ENCODE assay signal across 30 mouse cellular contexts in genomic region chr7:31079670-31080069, GRCm38 (mm10). TPM values are rescaled to one million over a fixed set of nuclear protein-coding genes. Genes with fewer than 3 reads are reported as not detected.
DNase-seq lines count a peak whose midpoint lies in the region; ATAC-seq and TF ChIP-seq lines count a peak whose summit lies in the region.
"Had no signal": no experiment of that assay in that cellular context is flagged by ENCODE, and none has a peak within 500 bp of the region (broad histone marks: within the 10 kb centered on the region; RNA-seq: fewer than 3 reads in every experiment).

No protein-coding gene starts in this region.

- H3K4me3 ChIP-seq in gastrocnemius, adult 2 months, result no peak overlapping the region
- no peak overlapping the region for H3K4me3 ChIP-seq in layer of hippocampus, adult 2 months
- no peak overlapping the region for H3K4me3 ChIP-seq in liver, embryonic 16.5 days (ENCODE audit: low read depth, low read length)
- H3K4me3 ChIP-seq in liver, embryonic 12.5 days, result no peak overlapping the region
- H3K4me3 ChIP-seq: embryonic facial prominence, embryonic 13.5 days; embryonic facial prominence, embryonic 15.5 days; erythroblast, embryonic 14.5 days; forebrain, embryonic 10.5 days; forebrain, embryonic 12.5 days had no signal

- H3K27ac ChIP-seq in gastrocnemius, adult 2 months, result peak overlapping the region; percentile 95; the same call in 1 of the 2 replicates
- H3K27ac ChIP-seq in layer of hippocampus, adult 2 months, result peak overlapping the region; percentile 65; the same call in 1 of the 2 replicates
- no peak overlapping the region for H3K27ac ChIP-seq in liver, embryonic 16.5 days (ENCODE audit: low read length)
- no peak overlapping the region for H3K27ac ChIP-seq in liver, embryonic 12.5 days
- H3K27ac ChIP-seq: embryonic facial prominence, embryonic 13.5 days; embryonic facial prominence, embryonic 15.5 days; forebrain, embryonic 10.5 days; forebrain, embryonic 12.5 days had no signal

- no peak for DNase-seq in gastrocnemius, adult 2 months
- DNase-seq in gastrocnemius, postnatal 10 days, result no peak
- DNase-seq in layer of hippocampus, adult 2 months (ENCODE audit: low spot score in 2 of 2), result no peak
- no peak for DNase-seq in layer of hippocampus, adult 9-10 months (ENCODE audit: low spot score)
- DNase-seq in adipocyte (ENCODE audit: low spot score), result peak; percentile 33
- DNase-seq: adrenal gland, adult 2 months; adrenal gland, postnatal 10 days; adrenal gland, postnatal 25 days; B cell, adult 2 months; cerebellum, adult 11 months; cerebellum, adult 18-20 months; cerebellum, adult 8-10 months; cerebellum, adult 9-11 months; cerebellum, postnatal 14 days; cerebellum, postnatal 36 days; embryo, embryonic 11 days had no signal

- no peaks in the 10 kb centered on the region for H3K27me3 ChIP-seq in liver, embryonic 16.5 days (ENCODE audit: control insufficient read depth, insufficient read depth, low read depth, low read length)
- no peaks in the 10 kb centered on the region for H3K27me3 ChIP-seq in liver, embryonic 12.5 days (replicated peaks)
- H3K27me3 ChIP-seq: embryonic facial prominence, embryonic 13.5 days; embryonic facial prominence, embryonic 15.5 days; Patski had no signal

- TF ChIP-seq CTCF in gastrocnemius, adult 2 months (IDR thresholded peaks at IDR 0.05), result no peak
- no peak for TF ChIP-seq CTCF in layer of hippocampus, adult 2 months (conservative IDR thresholded peaks at IDR 0.05)

- no peaks in the 10 kb centered on the region for H3K9me3 ChIP-seq in liver, embryonic 16.5 days (replicated peaks; ENCODE audit: control insufficient read depth, low read length)
- no peaks in the 10 kb centered on the region for H3K9me3 ChIP-seq in liver, embryonic 12.5 days (replicated peaks)
- H3K9me3 ChIP-seq: embryonic facial prominence, embryonic 13.5 days; embryonic facial prominence, embryonic 15.5 days; forebrain, embryonic 10.5 days; forebrain, embryonic 12.5 days had no signal

- H3K4me1 ChIP-seq in liver, embryonic 16.5 days (ENCODE audit: control insufficient read depth, low read depth, low read length), result no peaks in the 10 kb centered on the region; the same call in 1 of the 2 replicates
- 0 out of 2 replicates have a peak, but pooled peaks cover 7% of the 10 kb centered on the region for H3K4me1 ChIP-seq in liver, embryonic 12.5 days

- H3K4me2 ChIP-seq in liver, embryonic 16.5 days (ENCODE audit: low read depth, low read length), result no peak overlapping the region
- H3K4me2 ChIP-seq in liver, embryonic 12.5 days, result no peak overlapping the region
- H3K4me2 ChIP-seq: embryonic facial prominence, embryonic 13.5 days; embryonic facial prominence, embryonic 15.5 days; forebrain, embryonic 12.5 days had no signal

- intact Hi-C loops in gastrocnemius, adult 2 months (cut with DNase I), result loop anchor here (2.0 kb wide), 2 partner anchors 15 to 21 kb away; partner anchors contain the start of gene Lgi4

- 67% methylated on average over 8 of the region's 8 CpGs for WGBS in liver, embryonic 16.5 days (ENCODE audit: insufficient replicate concordance)
- 80% methylated on average over 8 of the region's 8 CpGs for WGBS in liver, embryonic 12.5 days (ENCODE audit: insufficient replicate concordance)

- no peaks in the 10 kb centered on the region for H3K36me3 ChIP-seq in liver, embryonic 16.5 days (ENCODE audit: control insufficient read depth, insufficient read depth)
- H3K36me3 ChIP-seq in liver, embryonic 12.5 days, result no peaks in the 10 kb centered on the region
- H3K36me3 ChIP-seq: embryonic facial prominence, embryonic 13.5 days; embryonic facial prominence, embryonic 15.5 days; forebrain, embryonic 10.5 days; forebrain, embryonic 12.5 days; G1E had no signal

- no peak overlapping the region for H3K9ac ChIP-seq in liver, embryonic 16.5 days (ENCODE audit: low read depth, low read length)
- H3K9ac ChIP-seq in liver, embryonic 12.5 days, result no peak overlapping the region
- H3K9ac ChIP-seq: embryonic facial prominence, embryonic 13.5 days; embryonic facial prominence, embryonic 15.5 days; forebrain, embryonic 12.5 days had no signal

- peak; percentile 37; the same call in 1 of the 2 replicates for ATAC-seq in liver, embryonic 16.5 days (ENCODE audit: low read depth)
- ATAC-seq in liver, embryonic 12.5 days, result no peak
- ATAC-seq: activated CD4-positive, CD25-positive, alpha-beta regulatory T cell, adult 4 months; CD4-positive, CD25-positive, alpha-beta regulatory T cell, adult 4 months; forebrain, embryonic 14.5 days; Patski had no signal

RNA-seq across cellular contexts. Expression of gene Fxyd3, which starts 3.2 kb away (rescaled TPM):
- total RNA-seq in gastrocnemius, adult 2 months (2021), result 1 to 10 TPM; 1.2 to 1.4 TPM
- 1 to 10 TPM; 2.9 TPM for total RNA-seq in gastrocnemius, postnatal 10 days (2021)
- 1 to 10 TPM in 1 of 2 experiments, not detected in 1; 1.7 TPM for total RNA-seq in layer of hippocampus, adult 2 months (2021)
- polyA plus RNA-seq in liver, embryonic 16.5 days (2015; fragmentation: Nextera tagmentation; extraction: Ambion mirVana), result 0.51 and 1.1 TPM in 2 replicates
- polyA plus RNA-seq in liver, embryonic 12.5 days (2016; fragmentation: Nextera tagmentation; extraction: Ambion mirVana), result 0.67 and 0.86 TPM in 2 replicates
- total RNA-seq: CH12.LX; common myeloid progenitor, adult 5-6 weeks had no signal
- polyA plus RNA-seq: activated CD4-positive, CD25-positive, alpha-beta regulatory T cell, adult 4 months; erythroblast, embryonic 14.5 days; forebrain, embryonic 14.5 days; G1E; Patski had no signal

RNA-seq across cellular contexts. Expression of gene Lgi4, which starts 20.5 kb away (rescaled TPM):
- 1 to 10 TPM; 2.4 to 3.3 TPM for total RNA-seq in gastrocnemius, adult 2 months (2021)
- 1 to 10 TPM; 8.4 to 9.9 TPM for total RNA-seq in gastrocnemius, postnatal 10 days (2021)
- total RNA-seq in layer of hippocampus, adult 2 months (2021), result 10 to 100 TPM; 37.9 to 41.9 TPM
- polyA plus RNA-seq in liver, embryonic 16.5 days (2015; fragmentation: Nextera tagmentation; extraction: Ambion mirVana), result 0.02 and 0.12 TPM in 2 replicates
- polyA plus RNA-seq in liver, embryonic 12.5 days (2016; fragmentation: Nextera tagmentation; extraction: Ambion mirVana), result 0.06 and 0.19 TPM in 2 replicates
- total RNA-seq: CH12.LX; common myeloid progenitor, adult 5-6 weeks had no signal
- polyA plus RNA-seq: CD4-positive, CD25-positive, alpha-beta regulatory T cell, adult 4 months; erythroblast, embryonic 14.5 days; G1E had no signal

RNA-seq across cellular contexts. Expression of gene Fxyd1, which starts 22.7 kb away (rescaled TPM):
- total RNA-seq in gastrocnemius, adult 2 months (2021), result 1,000 to 10,000 TPM in 1 of 2 experiments, 100 to 1,000 TPM in 1; 944 to 1,010 TPM
- total RNA-seq in gastrocnemius, postnatal 10 days (2021), result 1,000 to 10,000 TPM; 1,112 to 1,150 TPM
- 100 to 1,000 TPM in 1 of 2 experiments, 10 to 100 TPM in 1; 90.9 to 114 TPM for total RNA-seq in layer of hippocampus, adult 2 months (2021)
- 120 and 130 TPM in 2 replicates for polyA plus RNA-seq in liver, embryonic 16.5 days (2015; fragmentation: Nextera tagmentation; extraction: Ambion mirVana)
- polyA plus RNA-seq in liver, embryonic 12.5 days (2016; fragmentation: Nextera tagmentation; extraction: Ambion mirVana), result 28.2 and 28.3 TPM in 2 replicates
- total RNA-seq: CH12.LX, G1E had no signal
- polyA plus RNA-seq: activated CD4-positive, CD25-positive, alpha-beta regulatory T cell, adult 4 months; CD4-positive, CD25-positive, alpha-beta regulatory T cell, adult 4 months; G1E; Patski had no signal

RNA-seq across cellular contexts. Expression of gene Fxyd7, which starts 28.4 kb away (rescaled TPM):
- total RNA-seq in gastrocnemius, adult 2 months (2021), result 1 to 10 TPM; 1.4 to 1.6 TPM
- 1 to 10 TPM; 2.4 to 2.6 TPM for total RNA-seq in gastrocnemius, postnatal 10 days (2021)
- total RNA-seq in layer of hippocampus, adult 2 months (2021), result 100 to 1,000 TPM; 117 to 121 TPM
- polyA plus RNA-seq in liver, embryonic 16.5 days (2015; fragmentation: Nextera tagmentation; extraction: Ambion mirVana), result 0.15 and 0.65 TPM in 2 replicates
- polyA plus RNA-seq in liver, embryonic 12.5 days (2016; fragmentation: Nextera tagmentation; extraction: Ambion mirVana), result 0.45 and 0.55 TPM in 2 replicates
- total RNA-seq: CH12.LX; common myeloid progenitor, adult 5-6 weeks; G1E had no signal
- polyA plus RNA-seq: activated CD4-positive, CD25-positive, alpha-beta regulatory T cell, adult 4 months; CD4-positive, CD25-positive, alpha-beta regulatory T cell, adult 4 months; erythroblast, embryonic 14.5 days; G1E; Patski had no signal

RNA-seq across cellular contexts. Expression of gene Hpn, which starts 35.4 kb away (rescaled TPM):
- 10 to 100 TPM; 14.0 to 15.9 TPM for total RNA-seq in gastrocnemius, adult 2 months (2021)
- total RNA-seq in gastrocnemius, postnatal 10 days (2021), result 1 to 10 TPM; 6.8 to 7.8 TPM
- total RNA-seq in layer of hippocampus, adult 2 months (2021), result 1 to 10 TPM; 2.9 to 7.1 TPM
- polyA plus RNA-seq in liver, embryonic 16.5 days (2015; fragmentation: Nextera tagmentation; extraction: Ambion mirVana), result 129 and 145 TPM in 2 replicates
- polyA plus RNA-seq in liver, embryonic 12.5 days (2016; fragmentation: Nextera tagmentation; extraction: Ambion mirVana), result 33.2 and 36.2 TPM in 2 replicates
- polyA plus RNA-seq: forebrain, embryonic 14.5 days; G1E had no signal

Comparison
In these comparisons a context has a peak if more than half of its experiments do, and no peak if none do; other contexts are left out.
1. H3K27ac ChIP-seq: peak in gastrocnemius, adult 2 months (single experiment) and layer of hippocampus, adult 2 months (single experiment); none in liver, embryonic 16.5 days (single experiment) and liver, embryonic 12.5 days (single experiment).
2. RNA of gene Fxyd1, which starts 22.7 kb away (total RNA-seq): 1,112 to 1,150 TPM in gastrocnemius, postnatal 10 days and 944 to 1,010 TPM in gastrocnemius, adult 2 months; 90.9 to 114 TPM in layer of hippocampus, adult 2 months; every median in the first group is over 4 times any median in the second.